Mouse (Mus musculus) cerebellum, adult 11 months (tissue): ENCODE measurements around the gene Hmcn1.
A peak's percentile ranks its signal among the peaks of the same experiment; 100 is the strongest.

Experiments
- DNase-seq: peaks from one replicate; pipeline ENCODE4 v3.0.0; 2022

The Hmcn1 gene

DNA sequence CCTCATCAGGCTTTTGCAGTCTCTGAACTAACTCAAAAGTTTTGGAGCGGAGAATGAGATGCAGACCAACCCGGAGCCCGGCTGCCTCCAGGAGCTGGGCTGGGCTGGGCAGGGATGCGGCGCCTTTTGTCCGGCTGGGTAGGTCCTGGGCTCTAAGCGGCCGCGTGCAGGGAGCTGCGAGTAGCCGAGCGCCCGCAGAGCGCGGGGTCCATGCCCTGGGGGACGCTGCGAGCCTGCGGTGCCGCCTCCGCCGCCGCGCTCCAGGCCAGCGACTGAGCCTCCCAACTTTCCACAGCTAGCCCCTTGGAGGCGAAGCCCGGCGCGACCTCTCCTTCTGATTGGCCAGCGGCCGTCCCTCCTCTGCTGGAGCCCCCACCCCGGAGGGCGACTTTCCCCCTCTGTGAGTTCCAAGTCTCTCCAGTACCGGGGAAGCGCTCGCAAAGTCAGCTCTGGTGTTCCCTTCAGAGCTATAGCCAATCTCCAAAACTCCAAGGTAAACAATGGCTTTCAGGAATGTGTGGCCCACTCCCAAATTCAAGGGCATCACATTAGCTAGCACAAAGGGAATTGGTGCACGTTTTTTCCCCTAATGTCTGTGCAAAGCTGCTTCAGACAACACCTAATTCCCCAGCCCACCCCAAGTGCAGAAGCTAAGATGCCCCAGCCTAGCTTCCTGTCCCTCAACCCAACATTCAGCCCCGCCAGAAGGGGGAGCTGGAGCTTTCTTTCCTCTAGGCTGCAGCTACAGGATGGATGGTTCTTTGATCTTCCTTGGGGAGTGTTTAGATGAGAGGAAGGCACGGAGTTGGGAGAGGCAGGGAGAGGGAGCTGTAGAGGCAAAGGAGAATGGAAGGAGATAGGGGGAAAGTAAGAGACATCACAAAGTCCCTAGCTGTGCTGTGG, at the start of gene Hmcn1:
Hmcn1 (minus strand) TSS at position 274 of the 903 bp plus-strand sequence.
- no peak for DNase-seq

DNA sequence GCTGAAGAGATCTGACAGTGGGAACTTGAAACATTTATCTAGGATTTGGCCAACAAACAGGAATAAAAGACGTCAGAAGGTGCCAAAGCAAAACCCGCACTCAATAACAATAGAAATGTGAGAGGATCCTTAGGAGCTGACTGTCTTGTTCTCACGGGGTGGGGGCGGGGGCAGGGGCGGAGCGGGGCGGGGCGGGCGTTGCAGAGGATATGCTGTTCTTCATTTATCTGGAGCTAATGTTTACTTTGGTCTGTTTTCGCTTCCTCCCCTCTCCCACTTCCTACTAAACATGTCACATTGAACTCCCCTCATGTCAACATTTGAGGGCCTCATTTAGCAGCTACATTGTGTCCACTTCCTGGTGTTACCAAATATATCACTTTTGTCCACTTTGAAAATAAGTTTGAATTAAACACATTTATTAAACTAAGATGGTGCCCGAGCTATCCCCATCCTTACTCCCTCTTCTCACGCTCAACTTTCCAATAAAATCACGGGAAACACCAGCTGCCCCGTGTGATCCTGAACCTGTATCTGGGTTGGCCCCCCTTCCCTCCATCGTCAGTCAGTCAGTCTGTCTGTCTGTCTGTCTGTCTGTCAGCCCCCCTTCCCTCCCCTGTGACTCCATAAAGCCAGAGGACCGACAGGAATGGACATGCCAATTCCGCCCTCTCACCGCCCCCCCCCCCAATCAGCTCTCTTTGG, 47.9 kb upstream of the Hmcn1 start:
- no peak for DNase-seq

DNA sequence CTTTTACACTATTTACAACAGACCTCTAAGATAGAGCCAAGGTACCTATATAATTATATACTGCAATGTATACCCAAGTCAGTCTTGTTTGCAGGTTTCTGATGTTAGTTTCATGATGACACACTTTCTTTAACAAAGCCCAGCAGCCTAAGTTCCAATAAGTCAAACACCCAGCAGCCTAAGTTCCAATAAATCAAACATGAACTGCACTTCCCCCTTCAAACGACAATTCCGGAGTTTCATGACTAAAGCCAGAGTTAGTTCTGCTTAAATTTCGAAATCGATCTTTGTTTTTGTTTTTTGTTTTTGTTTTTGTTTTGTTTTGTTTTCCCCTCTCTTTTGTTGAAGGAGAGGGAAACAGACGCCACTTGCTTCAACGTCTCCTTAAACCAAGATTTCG, 47.1 kb upstream of the Hmcn1 start:
- no peak for DNase-seq

GRCm38 (mm10) chr1:151039189-151039588, 46.0 kb upstream of the Hmcn1 start:
- no peak for DNase-seq

DNA sequence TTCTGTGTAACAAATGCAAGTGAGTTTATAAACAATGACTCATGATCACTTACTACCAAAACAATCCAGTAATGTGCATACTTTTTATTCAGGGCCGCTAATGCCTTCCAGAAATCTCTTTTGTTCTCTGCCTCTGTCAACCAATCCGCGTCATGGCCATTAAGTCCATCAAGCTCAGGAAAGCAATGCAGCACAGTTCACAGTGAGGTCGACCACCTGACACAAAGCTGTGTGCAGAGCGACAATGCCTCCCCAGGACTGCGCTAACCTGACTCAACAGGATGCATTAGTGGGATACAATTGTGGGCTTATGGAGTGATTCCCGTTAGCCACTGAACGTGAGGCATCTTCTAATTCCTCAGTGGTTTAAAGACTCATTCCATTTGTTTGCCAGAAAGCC, 45.3 kb upstream of the Hmcn1 start:
- no peak for DNase-seq

DNA sequence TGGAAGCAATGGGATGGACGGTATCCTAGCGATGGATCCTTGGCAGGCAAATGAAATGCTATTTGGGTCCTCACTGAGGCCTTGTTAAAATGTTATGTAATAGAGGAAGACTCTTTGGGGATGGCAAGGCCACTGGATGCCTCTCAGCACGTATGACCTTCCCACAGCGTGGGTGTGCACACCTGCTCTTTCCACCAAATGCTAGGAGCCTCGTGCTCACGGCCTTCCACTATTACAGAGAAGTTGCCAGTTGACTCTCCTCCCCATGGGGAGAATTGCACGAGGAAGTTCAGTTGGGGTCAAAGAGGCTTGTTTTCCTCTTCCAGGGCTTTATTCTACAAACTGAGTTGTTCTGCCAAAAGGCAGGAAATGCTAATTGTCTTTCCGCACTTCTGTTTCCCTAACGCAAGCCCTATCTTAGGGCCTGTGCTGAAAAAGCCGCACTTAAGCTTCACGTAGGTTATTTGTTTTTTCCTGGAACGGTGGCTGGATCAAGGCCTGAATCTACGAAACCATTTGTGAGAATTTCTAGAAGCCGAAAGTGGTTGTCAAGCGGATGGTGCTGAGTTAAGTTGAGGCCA, 43.3 kb upstream of the Hmcn1 start:
- no peak for DNase-seq

DNA sequence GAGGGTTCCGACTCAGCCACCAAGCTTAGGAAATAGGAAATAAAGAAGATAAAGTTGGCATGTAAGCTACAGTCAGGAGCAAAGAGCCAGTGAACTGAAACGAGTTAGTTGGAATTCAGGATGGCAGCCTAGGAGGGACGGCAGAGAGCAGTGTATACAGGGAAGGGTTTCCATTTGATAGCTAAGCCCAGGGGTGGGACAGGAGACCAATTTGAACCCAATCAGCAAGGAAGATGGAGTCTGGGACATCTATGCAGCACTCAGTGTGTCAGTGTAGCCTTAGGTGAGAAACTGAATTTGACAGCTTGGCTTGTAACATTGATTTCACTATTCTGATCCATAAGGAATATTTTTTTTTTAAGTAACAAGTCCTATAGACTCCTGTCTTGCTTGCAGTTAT, 42.5 kb upstream of the Hmcn1 start:
- no peak for DNase-seq

DNA sequence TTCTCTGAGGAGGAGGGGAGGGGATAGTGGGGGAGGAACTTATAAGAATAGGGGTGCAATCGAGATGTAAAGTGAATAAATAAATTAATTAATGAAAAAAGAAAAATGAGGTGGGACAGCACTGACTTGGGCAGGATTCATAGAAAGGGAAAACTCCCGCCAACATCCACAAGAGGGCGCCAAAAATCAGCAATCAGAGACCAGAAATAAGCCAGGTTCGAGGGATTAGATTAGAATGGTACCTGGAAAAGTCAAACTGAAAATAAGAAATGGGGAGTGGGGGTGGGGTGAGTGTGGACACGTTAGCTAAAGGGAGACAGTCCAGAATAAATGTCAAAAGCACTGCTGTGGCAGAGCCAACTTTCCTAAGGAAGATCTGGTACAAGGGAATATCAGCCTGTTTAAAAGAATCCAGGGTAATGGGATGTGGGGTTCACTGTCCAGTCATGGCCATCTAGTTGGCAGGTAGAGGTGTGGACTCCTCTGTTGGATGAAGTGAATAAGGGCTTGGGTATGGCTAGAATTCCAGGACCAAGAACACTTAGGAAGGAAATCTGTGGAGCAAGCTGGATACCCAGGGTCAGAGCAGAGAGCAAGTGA, 41.9 kb upstream of the Hmcn1 start:
- peak; percentile 8 for DNase-seq

- DNase-seq = no peak
These were observed 40.1 kb upstream of the Hmcn1 start for GRCm38 (mm10) chr1:151033291-151033690.

- no peak for DNase-seq
These were observed 38.3 kb upstream of the Hmcn1 start for GRCm38 (mm10) chr1:151031581-151031980.

DNA sequence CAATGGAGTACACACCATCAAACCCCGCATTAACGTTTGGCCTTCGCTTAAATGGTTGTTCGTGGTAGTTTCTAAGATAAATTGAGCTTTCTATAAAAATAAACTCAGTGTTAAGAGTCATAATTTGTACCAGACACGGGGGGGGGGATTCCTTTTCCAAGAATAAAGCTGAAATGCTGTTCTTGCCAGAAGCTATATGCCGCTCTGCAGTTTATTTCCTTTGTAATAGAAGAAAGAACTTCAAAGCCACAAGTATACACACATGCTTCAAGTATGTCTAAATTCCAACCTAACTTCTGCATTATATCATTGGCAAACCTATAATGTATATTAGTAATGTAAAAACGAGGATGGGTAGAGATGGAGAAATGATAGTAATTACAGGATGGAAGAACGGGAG, 37.9 kb upstream of the Hmcn1 start:
- DNase-seq = no peak

- DNase-seq = no peak
These were observed 32.0 kb upstream of the Hmcn1 start for GRCm38 (mm10) chr1:151025049-151025773.

DNA sequence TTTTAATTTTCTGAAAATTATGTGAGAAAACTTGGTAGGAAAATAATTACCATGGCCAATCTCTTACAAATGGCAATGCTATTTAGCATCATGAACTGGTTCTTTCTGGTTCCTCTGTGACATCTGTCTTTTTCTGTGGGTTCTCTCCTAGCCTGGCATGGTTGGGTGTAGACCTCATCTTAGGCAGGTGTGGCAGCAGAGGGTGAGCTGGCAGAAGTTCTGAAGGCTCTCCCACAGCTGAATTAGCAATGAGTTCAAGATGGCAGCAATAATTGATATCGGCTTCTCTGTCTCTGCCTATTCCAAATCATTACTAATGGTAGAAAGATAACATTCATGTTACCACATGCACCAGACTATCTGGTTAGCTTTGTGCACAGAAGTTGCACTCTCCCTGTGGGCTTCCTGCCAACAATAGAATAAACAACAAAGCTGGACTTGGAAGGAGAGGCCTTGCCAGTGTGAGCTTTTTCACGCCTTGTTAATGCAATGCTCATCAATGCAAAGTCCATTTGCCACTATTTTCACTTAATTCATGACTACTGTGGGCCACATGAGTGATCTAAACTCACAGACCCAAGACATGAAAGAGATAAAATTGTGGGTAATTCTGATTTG, 26.1 kb upstream of the Hmcn1 start:
- no peak for DNase-seq

- DNase-seq = peak; percentile 25
These were observed 17.8 kb upstream of the Hmcn1 start for GRCm38 (mm10) chr1:151011056-151011455.

GRCm38 (mm10) chr1:151009115-151009797, 16.0 kb upstream of the Hmcn1 start:
- DNase-seq = peak; percentile 37

GRCm38 (mm10) chr1:151007747-151008146, 14.5 kb upstream of the Hmcn1 start:
- no peak for DNase-seq

DNA sequence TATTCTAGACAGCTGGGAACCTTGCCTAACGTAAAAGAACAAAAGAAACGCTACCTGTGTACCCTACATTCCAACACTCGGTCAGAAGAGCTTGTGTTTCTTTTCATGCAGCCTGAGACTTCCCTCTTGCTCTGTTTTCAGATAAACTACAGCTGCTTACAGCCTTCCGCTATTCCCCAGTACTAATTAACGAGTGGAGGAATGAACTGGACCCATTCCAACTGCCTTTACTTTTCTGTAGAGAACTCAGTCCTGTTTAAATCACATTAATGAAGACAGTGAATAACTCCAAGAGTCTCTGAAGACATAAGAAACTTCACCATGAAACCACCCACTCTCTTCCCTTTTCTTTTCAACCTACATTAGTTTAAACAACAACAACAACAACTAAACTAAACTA, 10.8 kb upstream of the Hmcn1 start:
- no peak for DNase-seq

DNA sequence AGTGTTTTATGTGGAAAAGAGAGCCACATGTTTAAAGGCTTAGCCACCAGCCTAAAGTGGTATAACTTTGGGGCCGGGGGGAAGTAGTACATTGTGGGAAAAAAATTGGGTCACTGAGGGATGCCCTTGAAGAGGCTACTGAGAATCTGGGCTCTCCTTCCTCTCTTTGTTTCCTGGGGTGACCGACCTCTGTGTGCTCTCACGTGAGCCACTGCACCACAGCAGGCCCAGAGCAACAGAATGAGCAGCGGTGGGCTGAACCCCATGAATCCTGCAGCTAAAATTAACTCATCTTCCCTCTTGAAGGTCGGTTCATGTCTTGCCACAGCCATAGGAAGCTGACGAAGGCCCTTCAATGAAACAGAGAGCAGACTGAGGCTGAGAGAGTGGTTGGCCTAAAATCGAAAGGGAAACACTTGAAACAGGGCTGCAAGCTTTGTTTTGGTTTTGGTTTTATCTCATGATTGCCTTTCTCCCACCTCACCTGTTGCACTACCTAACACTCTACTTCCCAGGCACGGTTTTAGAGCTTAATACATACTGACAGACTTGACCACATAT, 8.7 kb upstream of the Hmcn1 start:
- no peak for DNase-seq

DNA sequence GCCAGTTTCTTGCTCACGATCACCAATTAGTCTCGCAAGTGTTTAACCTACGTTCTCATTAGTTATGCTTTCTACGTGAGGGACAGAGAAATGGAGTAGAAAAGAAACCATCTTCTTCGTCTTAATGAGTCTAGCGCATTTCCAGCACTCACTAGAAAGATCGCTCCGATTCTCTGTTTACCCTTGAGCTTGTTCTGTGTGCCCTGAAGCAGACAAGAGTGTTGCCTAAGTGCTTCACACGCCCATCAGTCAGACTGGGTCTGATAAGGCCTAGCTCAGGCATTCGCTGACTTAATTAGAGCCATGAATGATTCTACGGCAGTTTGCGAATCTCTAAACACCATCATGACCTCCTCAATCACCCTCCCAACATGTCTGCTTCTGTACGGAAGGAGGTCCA, 7.5 kb upstream of the Hmcn1 start:
- no peak for DNase-seq

DNA sequence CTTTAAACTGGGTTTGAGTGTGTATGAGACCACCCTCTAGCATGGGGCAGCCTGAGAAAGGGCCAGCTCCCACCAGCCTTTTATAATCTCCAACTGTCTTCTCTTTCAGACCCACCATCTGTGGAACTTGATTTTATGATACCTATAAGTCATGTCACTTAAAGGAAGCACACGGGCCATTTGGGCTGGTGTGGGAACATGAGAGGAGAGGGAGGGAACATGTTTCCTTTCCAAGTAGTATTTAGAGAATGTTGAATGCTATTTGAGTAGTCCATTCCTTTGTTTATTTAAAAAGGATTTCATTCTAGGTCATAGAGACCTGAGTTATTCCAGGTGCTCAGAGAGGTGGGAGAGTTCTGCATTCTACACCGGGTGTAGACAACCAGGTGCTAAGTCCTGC, 1.4 kb upstream of the Hmcn1 start:
- no peak for DNase-seq

GRCm38 (mm10) chr1:150992711-150993161, 499 bp downstream of the Hmcn1 start:
- DNase-seq = no peak
